Mouse (Mus musculus) erythroblast, embryonic 14.5 days (primary cell): ENCODE measurements around the gene Snapin. TPM values are rescaled to one million over a fixed set of nuclear protein-coding genes. Genes with fewer than 3 reads are reported as not detected.

ENCODE experiments used
- H3K27me3 ChIP-seq: 2 replicates; pipeline ENCODE4 v1.6.1; 2012; ENCODE audit warnings: inconsistent platforms; ENCODE audit not compliant: control insufficient read depth
- H3K36me3 ChIP-seq: 2 replicates; pipeline ENCODE4 v1.6.1; 2012; ENCODE audit warnings: mild to moderate bottlenecking, inconsistent platforms; ENCODE audit not compliant: control insufficient read depth
- H3K4me1 ChIP-seq: 2 replicates; pipeline ENCODE4 v1.6.1; 2012; ENCODE audit warnings: inconsistent platforms; ENCODE audit not compliant: control insufficient read depth
- H3K4me3 ChIP-seq: replicated peaks from 2 replicates; pipeline ENCODE3; 2012; ENCODE audit warnings: moderate library complexity, mild to moderate bottlenecking, inconsistent platforms
- H3K9me3 ChIP-seq: 2 replicates; pipeline ENCODE4 v1.6.1; 2012; ENCODE audit warnings: low read length, inconsistent platforms, mixed read lengths; ENCODE audit not compliant: control insufficient read depth
- GATA1 ChIP-seq: IDR thresholded peaks from 2 replicates; pipeline ENCODE4 v1.6.1; 2012; ENCODE audit warnings: low read length, inconsistent platforms, mixed read lengths
- TAL1 ChIP-seq: IDR thresholded peaks from 3 replicates; pipeline ENCODE4 v1.6.1; 2012; ENCODE audit warnings: low read length, inconsistent platforms, mixed read lengths
- polyA plus RNA-seq: library from polyadenylated mRNA; stranded (reverse); fragments of >175 nt; gene quantifications from 2 replicates; pipeline ENCODE4 v1.2.3, GENCODE M21; 2012

Gene Snapin
- 0.11 and 0.14 TPM in 2 replicates for polyA plus RNA-seq

DNA sequence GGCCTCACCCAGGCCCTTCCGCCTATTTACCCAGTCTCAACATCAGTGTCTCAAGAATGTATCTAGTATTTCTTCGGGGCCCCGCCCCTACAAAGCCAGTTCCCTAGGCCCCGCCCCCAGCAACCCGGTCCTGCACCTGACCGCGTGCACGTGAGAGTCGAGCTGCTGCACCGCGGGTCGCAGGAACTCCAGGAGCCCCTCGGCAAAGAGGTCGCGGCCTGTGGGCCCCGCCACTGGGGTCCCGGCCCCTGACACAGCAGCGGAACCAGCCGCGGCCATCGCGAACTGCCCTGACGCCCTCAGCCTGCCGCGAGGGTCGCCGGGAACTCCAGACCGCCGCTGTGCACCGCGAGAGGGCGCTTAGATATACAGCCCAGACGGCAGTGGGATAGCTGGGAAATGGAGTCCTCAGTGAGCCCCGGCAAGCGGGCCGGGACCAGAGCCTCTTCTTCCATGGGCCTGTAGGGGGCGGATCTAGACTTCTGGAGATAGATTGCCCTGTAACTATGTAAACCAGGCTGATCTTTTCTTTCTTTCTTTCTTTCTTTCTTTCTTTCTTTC lies at the start of gene Snapin:
Snapin (minus strand) TSS at position 338 of the 561 bp plus-strand sequence.
- no peaks in the 10 kb centered on the region for H3K9me3 ChIP-seq
- H3K27me3 ChIP-seq: no peaks in the 10 kb centered on the region
- peak within 1 kb of the TSS; percentile 92 for H3K4me3 ChIP-seq
- peaks cover 62% of the 10 kb centered on the region for H3K36me3 ChIP-seq
- TF ChIP-seq TAL1 (no peak), GATA1 (no peak)
- H3K4me1 ChIP-seq: peaks cover 23% of the 10 kb centered on the region

DNA sequence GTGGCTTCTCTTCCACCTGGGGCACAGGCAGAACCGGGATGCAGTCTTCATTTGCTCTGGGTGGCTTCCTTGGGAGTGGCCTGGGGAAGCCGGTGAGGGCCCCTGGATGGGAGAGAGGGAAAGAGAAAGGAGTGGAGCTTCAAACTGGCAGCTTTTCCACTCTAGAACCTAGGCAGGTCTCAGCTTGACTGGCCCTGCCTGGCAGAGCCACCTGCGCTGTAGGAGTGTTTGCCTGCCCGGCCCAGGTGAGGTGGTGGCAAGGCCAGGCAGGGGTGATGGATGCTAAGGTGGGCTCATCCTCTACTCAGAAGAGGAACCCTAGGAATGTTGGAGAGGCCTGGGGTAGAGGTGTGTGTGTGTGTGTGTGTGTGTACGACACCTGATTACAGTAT lies 47.1 kb upstream of the Snapin start:
- Histone ChIP-seq H3K36me3 (no peaks in the 10 kb centered on the region), H3K9me3 (no peaks in the 10 kb centered on the region), H3K4me1 (no peaks in the 10 kb centered on the region), H3K27me3 (no peaks in the 10 kb centered on the region), H3K4me3 (peak overlapping the region; percentile 32)
- TF ChIP-seq TAL1 (no peak), GATA1 (no peak)

DNA sequence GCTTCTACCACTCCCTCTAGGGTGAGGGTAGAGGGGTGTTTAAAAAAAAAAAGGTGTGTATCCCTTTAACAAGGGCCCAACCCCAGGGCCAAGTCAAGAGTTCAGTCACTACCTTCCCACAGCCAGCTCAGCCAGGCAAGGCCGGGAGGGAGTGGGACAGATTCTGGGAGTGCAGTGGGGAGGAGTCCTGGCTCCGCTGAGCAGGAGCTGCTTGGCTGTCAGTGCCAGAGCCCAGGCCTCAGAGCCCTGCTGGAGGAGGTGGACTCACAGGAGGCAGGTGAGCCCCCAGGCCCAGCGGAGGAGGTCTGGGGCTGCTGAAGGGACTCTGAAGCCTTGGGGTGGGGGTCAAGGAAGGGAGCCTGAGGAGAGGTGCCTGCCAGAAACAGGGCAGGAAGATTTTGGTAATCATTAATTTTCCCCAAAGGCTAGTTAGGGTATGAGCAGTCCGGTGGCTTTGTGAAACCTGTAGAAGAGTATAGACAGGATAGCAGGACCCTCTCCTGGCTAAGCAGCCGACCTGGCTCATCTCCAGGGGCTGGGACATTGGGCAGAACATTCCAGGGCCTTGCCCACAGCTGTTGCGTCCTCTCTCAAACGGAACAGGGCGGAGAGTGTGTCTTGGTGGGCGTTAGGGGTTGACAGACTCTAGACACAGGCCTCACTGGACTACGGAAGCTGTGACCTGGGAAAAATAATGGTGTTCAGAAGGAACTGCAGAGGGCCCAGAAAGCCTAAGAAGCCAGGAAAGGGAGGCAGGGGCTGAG lies 46.5 kb upstream of the Snapin start, which contains the start of gene S100a16:
S100a16 (plus strand) TSS at position 114 of the 764 bp plus-strand sequence.
- Histone ChIP-seq H3K4me1 (no peaks in the 10 kb centered on the region), H3K9me3 (no peaks in the 10 kb centered on the region), H3K27me3 (no peaks in the 10 kb centered on the region), H3K36me3 (no peaks in the 10 kb centered on the region), H3K4me3 (peak within 1 kb of the TSS; percentile 32)
- no peak for TF ChIP-seq GATA1
- no peak for TF ChIP-seq TAL1

DNA sequence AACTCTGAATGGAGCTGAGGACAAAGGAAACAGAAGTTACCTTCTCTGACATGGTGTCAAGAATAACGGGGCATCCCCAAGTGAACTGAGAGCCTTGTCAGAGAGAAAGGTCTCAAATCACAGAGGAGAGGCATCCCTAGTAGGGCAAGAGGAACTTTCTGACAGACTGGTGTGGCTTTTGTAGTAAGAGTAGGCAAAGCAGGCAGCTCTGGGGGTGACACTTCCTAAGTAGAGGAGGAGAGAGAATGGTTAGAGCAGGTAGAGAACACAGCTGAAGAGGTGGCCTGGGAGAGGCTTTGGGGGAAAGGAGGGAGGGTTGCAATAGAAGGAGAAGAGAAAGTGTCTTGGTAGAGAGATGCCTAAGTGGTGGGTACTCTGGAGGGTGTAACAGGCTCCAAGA lies 44.6 kb upstream of the Snapin start:
- no peaks in the 10 kb centered on the region for H3K27me3 ChIP-seq
- TF ChIP-seq TAL1 (no peak), GATA1 (no peak)
- H3K4me1 ChIP-seq: no peaks in the 10 kb centered on the region
- H3K4me3 ChIP-seq: no peak overlapping the region
- H3K36me3 ChIP-seq: no peaks in the 10 kb centered on the region
- no peaks in the 10 kb centered on the region for H3K9me3 ChIP-seq

DNA sequence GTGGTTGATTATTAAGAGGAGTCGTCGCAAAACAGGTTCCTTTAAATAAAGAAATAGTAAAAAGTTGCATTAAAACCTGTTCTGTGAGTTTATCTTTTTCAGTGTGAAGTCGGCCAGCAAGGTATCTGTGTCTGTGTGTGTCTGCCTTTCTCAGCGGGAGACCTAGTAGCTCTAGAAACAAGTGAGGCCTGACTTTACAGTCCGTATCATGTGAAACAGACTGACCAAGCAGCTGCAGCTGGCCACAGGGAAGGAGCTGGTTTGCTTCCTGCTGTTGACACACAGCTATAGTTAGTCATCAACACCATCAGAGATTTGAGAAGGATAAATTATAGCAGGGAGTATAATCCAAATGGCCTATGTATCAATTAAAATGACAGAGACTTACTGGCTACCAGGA lies 40.9 kb upstream of the Snapin start:
- Histone ChIP-seq H3K4me3 (no peak overlapping the region), H3K9me3 (no peaks in the 10 kb centered on the region), H3K27me3 (no peaks in the 10 kb centered on the region), H3K4me1 (no peaks in the 10 kb centered on the region), H3K36me3 (no peaks in the 10 kb centered on the region)
- no peak for TF ChIP-seq TAL1
- no peak for TF ChIP-seq GATA1

DNA sequence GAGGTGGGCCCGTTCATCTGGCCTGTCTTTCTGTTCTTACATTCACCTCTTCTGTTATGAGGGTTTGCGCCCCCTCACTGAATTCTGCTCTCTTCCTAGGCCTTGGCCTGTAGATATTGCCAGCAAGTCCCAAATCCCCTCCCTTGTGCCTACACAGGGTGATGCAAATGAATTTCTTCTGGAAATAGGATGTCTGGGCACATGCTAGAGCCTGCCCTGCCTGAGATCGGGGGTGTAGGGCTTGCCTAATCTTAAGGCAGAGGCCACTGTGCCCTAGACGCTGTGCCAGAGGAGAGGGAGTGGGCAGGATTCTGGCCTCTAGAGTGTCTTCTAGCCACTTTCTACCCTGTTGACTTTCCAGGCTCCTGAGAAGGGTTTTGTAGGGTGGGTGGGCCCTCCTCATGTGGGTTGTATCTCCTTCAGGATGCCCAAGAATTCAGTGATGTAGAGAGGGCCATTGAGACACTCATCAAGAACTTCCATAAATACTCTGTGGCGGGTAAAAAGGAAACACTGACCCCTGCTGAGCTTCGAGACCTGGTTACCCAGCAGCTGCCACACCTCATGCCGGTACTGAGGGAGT lies 36.5 kb upstream of the Snapin start:
- no peaks in the 10 kb centered on the region for H3K36me3 ChIP-seq
- no peaks in the 10 kb centered on the region for H3K27me3 ChIP-seq
- TF ChIP-seq TAL1 (no peak), GATA1 (no peak)
- no peaks in the 10 kb centered on the region; the same call in 1 of the 2 replicates for H3K4me1 ChIP-seq
- no peaks in the 10 kb centered on the region for H3K9me3 ChIP-seq
- no peak overlapping the region for H3K4me3 ChIP-seq

DNA sequence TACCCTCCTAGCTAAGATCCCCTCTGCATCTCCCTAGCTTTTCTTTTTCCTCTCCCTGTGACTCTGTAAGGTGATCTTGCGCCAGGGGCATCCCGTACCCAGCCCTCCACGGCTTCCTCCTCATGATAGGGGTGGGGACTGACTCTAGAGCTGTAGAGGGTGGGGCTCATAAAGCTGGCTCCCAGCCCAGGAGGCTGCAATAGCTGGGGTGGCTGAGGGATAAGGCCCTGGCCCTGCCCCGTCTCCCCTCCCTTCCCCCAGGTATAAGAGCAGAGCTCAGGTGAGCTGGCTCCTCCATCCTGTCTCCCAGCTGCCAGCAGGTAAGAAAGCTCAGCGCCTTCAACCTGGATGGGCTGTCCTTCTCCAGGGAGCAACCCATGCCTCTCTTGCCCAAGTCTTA lies 35.7 kb upstream of the Snapin start, which contains the start of gene S100a14:
S100a14 (plus strand) TSS at position 277 of the 400 bp plus-strand sequence.
- H3K9me3 ChIP-seq: no peaks in the 10 kb centered on the region
- TF ChIP-seq TAL1: no peak
- no peak for TF ChIP-seq GATA1
- H3K27me3 ChIP-seq: no peaks in the 10 kb centered on the region
- no peaks in the 10 kb centered on the region for H3K36me3 ChIP-seq
- no peak within 1 kb of the TSS for H3K4me3 ChIP-seq
- H3K4me1 ChIP-seq: no peaks in the 10 kb centered on the region; the same call in 1 of the 2 replicates

DNA sequence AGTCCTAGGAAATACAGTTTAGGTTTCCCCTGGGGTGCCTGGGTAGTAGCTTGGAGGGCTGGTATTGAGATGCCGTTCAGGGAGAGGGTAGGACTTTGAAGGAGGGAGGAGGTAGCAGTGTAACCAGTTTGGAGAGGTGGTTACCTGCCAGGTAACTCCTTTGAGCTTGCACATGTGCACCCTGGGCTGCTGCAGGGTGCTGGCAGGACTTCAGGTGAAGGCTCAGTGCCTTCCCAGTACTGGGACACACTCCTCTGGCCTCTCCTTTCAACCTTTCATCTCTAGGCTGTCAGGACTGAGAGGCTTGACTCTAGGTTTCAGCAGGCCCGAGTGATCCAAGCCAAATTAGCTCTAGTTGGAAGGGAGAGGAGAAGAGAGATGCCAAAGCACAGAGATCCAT lies 35.2 kb upstream of the Snapin start:
- H3K27me3 ChIP-seq: no peaks in the 10 kb centered on the region
- no peak overlapping the region for H3K4me3 ChIP-seq
- no peaks in the 10 kb centered on the region for H3K36me3 ChIP-seq
- TF ChIP-seq TAL1 (no peak), GATA1 (no peak)
- no peaks in the 10 kb centered on the region for H3K9me3 ChIP-seq
- H3K4me1 ChIP-seq: no peaks in the 10 kb centered on the region; the same call in 1 of the 2 replicates

DNA sequence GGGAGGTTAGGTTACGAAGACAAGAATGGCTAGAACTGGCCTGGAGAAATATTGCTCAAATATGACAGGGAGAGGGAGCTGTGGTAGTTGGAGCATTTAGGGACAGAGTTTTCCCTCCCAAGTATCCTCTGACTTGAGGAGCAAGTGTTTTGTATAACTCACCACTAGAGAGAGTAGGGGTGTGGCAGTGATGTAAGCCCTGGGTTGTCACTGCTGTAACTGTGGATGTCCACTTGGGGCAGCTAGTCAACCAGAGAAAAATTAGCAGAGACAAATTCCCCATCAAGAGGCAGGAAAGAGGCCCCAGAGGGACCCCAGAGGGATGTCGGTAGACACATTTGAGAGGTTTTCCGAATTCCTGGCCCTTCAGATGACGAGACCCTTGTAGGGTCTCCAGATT lies 34.6 kb upstream of the Snapin start:
- Histone ChIP-seq H3K27me3 (no peaks in the 10 kb centered on the region), H3K36me3 (no peaks in the 10 kb centered on the region), H3K4me3 (no peak overlapping the region), H3K4me1 (no peaks in the 10 kb centered on the region; the same call in 1 of the 2 replicates), H3K9me3 (no peaks in the 10 kb centered on the region)
- TF ChIP-seq TAL1 (no peak), GATA1 (no peak)
